Mouse (Mus musculus) telencephalon, adult 2 months (tissue): ENCODE measurements around the gene Lzts2.

Source experiments
- DNase-seq: peaks from one replicate; pipeline ENCODE4 v3.0.0-alpha.2; 2011; ENCODE audit warnings: low read depth, low spot score

Gene Lzts2

DNA sequence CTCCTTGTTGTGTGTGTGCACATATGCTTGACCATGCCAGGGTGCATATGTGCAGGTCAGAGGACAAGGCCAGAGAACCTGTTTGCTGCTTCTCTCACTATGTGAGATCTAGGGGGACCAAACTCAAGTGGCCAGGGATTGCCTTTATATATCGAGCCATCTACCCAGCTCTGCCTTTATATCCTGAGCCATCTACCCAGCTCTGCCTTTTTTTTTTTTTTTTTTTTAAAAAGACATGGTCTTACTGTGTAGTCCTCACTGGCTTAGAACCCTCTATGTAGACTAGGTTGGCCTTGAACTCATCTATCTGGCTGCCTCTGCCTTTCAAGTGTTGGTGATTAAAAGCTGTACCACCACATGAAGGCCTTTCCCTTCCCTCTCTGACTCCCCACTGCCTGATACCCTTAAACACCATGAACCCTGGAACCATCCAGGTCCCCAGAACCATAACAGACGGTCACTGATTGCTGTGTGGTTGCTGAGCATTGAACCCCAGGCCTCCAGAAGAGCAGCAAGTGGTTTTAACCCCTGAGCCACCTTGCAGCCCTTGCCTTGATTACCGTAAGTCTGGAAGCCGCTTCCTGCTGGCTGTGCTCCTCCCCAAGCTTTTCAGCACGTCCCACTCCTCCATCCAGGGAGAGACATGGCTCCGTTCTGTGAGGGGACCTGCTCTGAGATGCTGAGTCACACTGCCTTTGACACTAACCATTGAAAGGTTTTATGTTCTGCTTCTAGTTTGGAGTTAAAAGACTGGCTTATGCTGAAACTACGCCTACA is 10.3 kb upstream of the Lzts2 start:
- no peak for DNase-seq

DNA sequence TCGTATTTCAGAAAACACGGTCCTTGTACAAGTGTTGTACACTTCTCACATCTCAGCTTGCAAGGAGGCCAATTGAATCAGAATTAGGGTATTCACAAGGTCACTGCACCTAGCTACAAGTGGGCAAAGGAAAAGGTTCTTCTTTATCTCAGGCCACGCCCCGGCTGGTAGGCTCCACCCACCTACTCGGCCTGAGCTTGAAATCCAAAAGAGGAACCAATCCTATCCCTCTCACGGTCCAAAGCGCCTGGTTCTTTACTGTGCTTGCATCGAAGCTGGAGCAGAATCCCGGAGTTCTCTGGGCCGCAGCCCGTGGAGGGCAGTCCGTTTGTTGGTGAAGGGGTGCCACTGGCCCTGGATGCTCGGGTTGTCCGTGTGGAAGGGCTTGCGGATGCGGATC is 8.8 kb upstream of the Lzts2 start, which contains the start of gene Twnk:
Gene Twnk (plus strand): TSS at position 220 of the 400 bp plus-strand sequence.
- no peak for DNase-seq

DNA sequence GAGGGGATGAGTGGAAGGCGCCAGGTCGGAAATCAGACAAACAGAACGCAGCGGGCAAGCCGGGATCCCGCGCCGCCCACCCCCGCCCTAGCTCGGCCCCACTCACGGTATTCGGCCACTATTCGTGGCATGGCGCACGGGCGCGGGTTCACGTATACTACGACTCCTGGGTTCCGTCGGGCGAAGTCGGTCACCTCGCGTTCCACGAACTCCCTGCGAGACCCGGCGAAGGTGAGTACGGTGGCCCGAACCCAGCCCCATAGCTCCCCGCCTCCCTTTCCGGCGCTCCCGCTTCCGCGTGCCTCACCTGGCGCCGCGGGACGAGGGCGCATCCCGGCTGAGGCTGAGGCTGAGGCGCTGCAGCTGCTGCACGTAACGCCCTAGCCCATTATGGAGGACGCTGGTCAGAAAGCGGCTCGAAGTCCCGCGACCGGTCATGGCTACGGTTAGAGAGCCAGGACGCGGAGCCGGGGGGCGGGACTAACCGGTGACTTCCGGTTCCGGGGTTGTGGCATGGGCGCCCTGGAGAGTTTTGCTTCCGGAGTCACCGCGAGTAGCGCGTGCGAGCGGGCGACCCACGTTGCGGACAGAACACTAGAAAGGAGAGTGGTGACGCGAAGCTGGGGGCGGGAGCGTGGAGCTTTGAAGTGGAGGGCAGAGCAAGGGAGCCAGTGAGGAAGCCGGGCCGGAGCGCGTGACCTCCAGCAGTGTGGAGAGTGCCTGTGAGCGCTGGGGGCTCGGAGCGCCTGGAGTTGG is 8.1 kb upstream of the Lzts2 start, which contains the start of gene Mrpl43:
Gene Mrpl43 (minus strand): TSS at position 486 of the 756 bp plus-strand sequence.
- peak; percentile 90 for DNase-seq

DNA sequence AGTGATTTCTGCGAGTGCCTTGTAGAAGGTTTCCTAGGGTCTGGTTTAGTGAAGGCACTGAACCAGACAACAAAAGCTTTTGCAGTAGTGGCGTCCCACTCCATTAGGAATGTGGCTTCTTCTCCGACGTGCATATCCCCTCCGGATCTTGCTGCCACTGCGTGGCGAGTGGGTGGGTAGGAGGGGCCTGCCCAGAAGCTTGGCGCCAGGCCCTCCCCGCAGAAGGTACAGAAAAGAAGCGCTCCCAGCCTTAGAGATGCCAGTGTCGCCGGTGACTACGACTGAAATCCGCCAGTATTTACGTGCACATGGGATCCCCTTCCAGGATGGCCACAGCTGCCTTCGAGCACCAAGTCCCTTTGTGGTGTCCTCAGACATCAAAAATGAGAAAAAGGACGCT is 7.2 kb upstream of the Lzts2 start:
- no peak for DNase-seq

DNA sequence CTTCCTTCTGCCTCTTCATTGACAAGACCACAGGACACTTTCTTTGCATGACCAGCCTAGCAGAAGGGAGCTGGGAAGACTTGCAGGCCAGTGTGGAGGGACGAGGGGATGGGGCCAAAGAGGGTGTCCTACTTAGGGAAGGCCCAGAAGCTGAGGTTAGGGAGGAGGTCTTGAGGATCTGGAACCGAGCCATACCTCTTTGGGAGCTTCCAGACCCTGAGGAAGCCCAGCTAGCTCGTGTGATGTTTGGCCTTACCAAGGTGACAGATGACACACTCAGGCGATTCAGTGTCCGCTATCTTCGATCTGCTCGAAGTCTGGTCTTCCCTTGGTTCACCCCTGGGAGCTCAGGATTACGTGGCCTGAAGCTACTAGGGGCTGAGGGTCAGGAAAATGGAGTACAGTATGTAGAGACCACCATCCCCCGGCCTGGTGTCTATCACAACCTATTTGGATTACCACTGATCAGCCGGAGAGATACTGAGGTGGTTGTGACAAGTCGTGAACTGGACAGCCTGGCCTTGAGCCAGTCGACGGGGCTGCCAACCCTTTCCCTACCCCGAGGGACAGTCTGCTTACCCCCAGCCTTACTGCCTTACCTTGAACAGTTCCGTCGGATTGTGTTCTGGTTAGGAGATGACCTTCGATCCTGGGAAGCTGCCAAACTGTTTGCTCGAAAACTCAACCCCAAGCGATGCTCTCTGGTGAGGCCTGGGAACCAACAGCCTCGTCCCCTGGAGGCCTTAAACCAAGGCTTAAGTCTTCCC is 6.6 kb upstream of the Lzts2 start:
- no peak for DNase-seq

DNA sequence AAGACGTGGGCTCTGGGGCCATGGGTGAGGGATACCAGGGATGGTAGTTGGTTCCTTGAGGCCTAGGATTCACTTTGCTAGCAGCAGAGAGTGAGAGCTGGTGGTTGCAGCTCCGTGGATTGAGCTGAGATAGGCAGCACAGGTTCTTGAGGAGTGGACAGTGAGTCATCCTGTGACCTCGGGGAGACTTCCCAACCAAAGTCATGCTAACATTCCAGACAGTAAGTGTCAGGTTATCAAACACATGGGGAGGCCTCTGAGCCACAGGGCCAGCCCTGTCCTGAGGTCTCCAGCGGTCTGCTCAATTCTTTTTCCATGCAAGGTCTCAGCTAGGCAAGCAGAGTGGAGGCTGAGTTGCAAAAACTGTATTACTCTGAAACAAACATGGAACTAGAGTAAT is 3.6 kb upstream of the Lzts2 start:
- no peak for DNase-seq

DNA sequence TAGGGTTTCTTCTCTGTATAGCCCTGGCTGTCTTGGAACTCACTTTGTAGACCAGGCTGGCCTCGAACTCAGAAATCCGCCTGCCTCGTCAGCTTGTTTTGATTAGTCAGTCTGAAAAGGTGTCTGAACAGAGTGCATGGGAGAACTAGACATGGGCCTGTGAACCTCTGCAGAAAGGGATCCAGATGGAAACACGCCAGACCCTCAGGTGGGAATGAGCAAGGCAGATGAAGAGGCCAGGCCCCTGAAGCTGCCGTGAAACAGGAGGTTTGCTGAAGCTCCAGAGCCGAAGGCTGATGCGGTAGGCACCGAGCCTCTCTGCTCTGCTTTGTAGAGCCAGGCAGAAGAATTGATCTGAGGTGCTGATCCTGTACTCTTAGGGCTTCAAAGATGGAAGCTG is 2.0 kb upstream of the Lzts2 start:
- DNase-seq, result no peak

DNA sequence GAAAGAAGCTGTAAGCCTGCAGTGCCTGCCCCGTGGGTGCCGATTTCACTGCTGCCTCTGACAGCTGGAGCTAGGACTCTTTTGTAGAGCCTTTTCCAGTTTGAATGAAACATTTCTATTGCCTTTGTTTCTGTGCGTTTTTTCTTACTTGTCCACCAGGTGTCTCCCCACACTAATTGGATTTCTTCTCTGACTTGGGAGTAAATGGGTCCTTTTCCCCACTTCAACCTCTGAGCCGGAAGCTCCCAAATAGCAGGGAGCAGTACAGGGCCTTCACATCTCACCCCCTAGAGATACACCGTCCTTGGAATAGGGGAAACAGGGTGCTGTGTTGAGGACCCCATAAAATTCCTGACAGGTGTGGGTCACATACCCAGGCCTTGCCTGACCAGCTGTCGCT is 1.6 kb upstream of the Lzts2 start:
- DNase-seq, result no peak

DNA sequence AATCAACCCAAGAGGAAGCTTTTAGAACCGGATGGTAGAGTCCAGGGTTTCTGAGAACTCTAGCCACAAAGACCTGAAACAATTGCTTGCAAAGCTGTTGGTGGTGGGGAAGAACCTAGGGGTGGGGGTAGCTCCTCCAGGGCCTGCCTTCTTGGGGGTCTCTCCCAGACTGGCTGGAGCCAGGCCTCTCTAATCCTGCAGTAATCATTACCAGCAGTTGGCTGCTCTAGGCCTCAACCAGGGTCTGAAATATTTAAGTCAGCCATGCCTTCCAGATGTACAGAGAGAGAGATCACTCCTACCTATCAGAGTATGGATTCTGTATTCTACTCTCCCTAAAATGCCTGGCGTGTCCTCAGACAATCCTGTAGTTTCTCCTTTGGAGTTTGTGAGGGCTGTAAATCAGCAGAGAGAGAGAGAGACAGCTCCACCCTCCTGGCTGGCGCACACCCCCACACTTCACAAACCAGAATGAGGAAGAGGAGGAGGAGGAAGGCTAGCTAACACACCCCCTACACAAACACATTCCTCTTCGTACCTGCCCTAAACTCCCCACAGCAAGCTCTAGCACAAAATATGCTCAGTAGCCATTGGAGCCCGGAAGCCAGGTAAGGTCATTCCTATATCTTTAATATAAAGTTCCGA is 511 bp upstream of the Lzts2 start:
- DNase-seq, result no peak

DNA sequence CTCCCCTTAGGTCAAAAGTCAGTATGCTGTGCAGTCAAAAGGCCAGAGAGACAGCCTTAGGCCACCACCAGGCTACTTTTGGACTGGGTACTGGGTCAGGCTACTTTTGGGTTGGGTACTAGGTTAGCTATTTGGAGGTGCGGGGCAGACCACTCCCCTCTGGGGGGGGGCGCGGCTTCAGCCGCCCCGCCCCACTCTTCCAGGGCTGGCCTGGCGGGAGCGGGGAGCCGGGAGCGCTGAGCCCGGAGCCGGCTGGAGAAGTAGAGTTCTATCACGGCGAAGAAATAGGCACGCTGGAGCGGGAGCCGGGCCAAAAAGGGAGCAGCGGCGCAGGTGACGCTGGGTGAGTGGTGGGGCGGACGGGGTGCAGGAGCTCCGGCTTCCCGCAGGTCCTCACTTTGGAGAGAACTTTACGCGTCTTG is 778 bp downstream of the Lzts2 start:
- no peak for DNase-seq

DNA sequence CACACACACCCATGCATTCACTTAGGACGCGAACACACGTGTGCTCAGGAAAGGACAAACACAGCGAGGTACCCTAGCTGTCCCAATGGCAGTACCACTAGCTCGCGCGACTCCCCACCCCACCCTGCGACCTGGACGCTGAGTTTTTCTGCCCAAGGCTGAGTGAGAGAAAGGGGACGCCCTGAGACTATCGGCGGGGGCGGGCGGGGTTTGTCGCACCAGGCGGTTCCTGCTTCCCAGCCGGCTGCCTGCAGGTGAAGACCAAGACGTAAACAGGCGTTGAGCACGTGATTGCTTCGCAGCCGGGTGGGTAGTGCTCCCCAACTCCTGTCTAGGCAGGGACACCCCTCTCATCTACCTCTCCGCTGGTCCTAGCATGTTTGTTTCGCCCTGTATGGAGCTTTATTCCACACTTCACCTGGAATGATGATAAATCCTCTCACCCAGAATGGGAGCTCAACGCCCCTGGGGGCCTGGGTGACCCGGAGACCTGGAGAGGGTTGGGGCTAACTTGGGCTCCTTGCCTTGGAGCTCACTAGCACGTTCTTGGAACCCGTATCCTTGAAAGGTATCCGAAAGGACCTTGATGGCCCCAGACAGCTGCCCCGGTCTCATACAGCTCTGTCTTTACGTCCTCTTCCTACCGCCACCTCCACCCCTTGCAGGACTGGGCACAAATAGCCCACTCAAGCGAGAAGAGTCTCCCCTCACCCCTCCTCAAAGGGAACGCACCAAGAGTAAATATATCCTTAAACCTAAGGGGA is 1.5 kb downstream of the Lzts2 start:
- no peak for DNase-seq

DNA sequence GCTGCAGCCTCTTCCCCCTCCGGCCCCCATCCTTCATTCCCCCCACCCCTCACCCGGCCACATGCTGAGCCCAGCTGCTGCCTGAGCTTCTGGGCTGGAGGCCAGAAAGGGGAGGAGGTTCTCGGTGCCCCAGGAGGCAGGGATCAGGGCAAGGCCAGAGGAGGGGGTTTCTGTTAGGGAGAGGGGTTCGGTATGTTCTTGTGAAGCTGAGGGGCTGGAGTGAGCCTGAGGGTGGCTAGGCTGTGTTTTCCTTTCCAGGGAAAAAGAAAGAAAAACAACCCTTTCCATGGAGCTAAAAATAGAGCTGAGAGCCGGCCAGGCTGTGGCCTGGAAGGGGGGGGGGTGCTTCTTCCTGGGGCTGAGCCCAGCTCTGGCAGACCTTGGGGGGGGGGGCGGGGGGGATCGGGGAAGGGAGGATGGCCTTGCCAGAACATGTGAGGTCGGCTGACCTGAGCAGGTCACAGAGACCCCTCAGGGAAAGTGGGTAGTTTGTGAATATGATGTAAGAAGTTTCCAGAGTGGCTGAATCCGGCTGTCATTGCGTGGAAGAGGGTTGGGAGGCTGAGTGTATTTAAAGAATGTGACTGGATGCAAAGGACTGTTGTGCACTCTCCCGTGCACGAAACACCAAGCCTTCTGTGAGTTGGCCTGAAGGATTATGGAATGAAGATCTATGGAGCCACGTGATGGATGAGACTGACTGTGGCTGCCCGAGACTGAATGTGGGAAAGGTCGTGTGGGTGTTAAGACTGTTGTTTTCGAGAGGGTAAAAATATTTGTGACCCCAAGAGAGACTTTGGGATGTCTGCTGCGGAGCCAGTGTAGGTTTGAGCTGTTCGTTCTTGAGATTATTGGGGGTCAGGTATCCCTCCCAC is 2.4 kb downstream of the Lzts2 start:
- peak; percentile 88 for DNase-seq

DNA sequence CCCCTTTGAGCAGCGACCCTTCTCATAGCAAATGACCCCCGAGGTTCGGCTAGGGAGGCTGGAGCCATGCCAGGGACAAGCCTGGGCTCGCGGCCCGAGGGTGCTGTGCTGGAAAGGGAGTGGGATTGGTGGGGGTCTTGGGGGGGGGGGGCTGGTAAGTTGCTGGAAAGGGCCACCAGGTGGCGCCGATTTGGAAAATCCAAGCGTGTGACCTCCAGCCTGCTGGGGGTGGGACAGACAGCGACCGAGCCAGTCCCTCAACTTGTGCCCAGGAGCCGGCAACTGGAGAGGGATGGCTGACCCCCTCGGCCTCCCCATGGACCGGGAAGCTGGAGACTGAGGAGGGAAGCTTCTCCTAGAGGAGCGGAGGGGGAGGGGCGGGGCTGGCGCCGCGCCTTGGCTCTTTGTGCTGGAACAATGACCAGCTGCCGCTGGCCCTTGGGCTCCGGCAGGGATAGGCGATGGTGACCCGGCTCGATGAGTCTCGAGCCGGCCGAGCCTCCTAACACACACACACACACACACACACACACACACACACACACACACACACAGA is 3.1 kb downstream of the Lzts2 start:
- peak; percentile 72 for DNase-seq

DNA sequence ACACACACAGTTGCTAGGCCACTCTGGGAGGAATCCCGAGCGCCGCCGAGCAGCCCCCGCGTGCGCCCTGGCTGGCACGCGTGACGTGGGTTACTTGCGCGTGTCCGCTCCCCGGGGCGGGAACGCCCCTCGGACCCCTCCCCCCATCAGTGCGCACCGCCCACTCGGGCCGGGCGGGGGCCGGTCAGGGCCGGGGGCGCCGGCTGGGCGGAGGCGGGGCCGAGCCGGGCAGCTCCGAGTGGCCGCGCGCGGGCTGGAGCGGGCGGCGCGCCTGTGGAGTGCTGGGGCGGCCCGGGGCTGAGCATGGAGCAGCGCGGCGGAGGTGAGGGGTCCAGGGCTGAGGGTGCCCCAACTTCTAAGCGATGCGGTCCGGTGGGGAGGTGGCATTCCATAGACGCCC is 3.7 kb downstream of the Lzts2 start:
- DNase-seq, result no peak

DNA sequence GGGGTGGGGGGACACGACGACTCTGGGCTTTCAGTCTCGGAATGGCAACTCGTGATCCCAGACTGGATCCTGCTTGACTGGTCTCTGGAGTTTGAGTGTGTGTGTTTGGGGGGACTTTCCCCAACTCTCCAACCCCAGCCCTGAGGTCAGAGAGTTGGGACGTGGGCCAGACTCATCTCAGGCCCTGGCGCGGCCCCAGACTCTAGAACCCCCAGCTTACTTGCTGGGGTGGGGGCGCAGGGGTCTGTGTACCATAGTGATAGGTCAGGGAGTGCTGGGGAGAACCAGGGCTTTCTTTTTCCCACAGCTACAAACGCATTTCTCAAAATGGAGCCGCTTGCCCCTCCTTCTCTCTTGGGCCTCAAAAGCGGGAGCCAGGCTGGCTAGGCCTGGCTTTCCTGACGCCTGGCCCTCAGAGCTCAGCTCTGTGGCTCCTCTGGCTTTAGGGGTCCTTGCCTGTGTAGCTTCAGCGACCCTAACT is 4.2 kb downstream of the Lzts2 start:
- DNase-seq, result no peak

DNA sequence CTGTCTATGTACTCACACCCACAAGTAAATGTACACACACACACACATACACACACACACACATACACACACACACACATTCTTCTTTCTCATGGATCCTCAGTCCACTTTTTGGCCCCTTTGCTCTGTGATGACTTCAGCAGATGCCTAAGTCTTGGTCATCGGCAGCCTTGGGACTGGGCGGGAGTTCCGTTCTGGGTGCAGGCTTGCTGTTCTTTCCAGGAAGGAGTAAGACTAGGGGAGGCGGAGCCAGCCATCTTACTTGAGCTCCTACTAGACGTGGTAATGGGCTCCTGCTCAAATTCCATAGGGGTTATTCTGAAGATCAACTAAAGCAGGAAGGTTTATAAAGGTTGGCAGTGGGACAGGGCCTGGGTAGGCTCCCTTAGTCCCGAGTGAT is 6.1 kb downstream of the Lzts2 start:
- DNase-seq, result no peak

DNA sequence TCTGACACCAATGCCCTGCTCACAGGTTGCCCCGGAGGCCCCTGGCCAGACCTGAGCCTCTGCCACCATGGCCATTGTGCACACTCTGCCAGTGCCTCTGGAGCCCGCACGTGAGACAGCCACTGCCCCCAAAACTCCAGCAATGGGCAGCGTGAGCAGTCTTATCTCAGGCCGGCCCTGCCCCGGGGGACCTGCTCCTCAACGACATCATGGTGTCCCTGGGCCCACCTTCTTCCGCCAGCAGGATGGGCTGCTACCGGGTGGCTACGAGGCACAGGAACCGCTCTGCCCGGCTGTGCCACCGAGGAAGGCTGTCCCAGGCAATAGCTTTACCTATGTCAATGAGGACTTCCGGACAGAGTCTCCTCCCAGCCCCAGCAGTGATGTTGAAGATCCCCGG is 7.1 kb downstream of the Lzts2 start:
- no peak for DNase-seq

DNA sequence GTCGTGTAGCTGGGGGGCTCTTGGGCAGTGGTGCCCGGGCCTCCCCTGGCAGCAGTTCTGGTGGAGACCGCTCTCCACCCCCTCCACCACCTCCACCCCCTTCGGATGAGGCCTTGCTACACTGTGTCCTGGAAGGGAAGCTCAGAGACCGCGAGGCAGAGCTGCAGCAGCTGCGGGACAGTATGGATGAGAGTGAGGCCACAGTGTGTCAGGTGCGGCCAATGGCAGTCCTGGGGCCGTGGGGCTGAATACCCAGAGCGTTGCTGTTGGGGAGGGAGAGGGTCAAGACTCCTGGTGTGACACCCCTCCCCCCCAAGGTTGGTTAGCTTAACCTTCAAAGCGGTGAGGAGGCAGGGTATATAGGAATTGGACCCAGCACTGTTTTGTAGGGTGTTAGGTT is 9.8 kb downstream of the Lzts2 start:
- no peak for DNase-seq

DNA sequence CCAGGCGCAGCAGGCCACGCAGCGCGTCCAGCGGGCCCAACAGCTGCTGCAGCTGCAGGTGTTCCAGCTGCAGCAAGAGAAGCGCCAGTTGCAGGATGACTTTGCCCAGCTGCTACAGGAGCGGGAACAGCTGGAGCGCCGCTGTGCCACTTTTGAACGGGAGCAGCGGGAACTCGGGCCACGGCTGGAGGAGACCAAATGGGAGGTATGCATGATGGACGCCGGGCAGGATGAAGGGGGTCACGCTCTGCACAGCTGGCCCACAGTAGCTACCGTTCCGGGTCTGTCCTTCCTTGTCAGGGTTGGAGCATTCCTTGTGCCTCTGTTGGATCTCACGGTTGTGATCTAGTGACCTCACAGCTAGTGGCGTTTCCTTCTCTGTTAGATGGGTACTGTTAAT is 10.6 kb downstream of the Lzts2 start:
- DNase-seq, result no peak
